Mouse (Mus musculus) brown adipose tissue, adult 24 weeks (tissue): Measurements from ENCODE around the gene Wdr47. TPM values are rescaled to one million over a fixed set of nuclear protein-coding genes. Genes with fewer than 3 reads are reported as not detected.
"Not testable (repeated sequence)": the region's sequence is repeated elsewhere in the genome, so short reads cannot be mapped to it uniquely, and the experiment has no call there.

Source experiments
- H3K27ac ChIP-seq: fragments of 200-500 bp; replicated peaks from 2 replicates; pipeline ENCODE4 v1.5.1; 2012; ENCODE audit warnings: low read depth, mild to moderate bottlenecking, low read length
- H3K4me1 ChIP-seq: fragments of 200-500 bp; 2 replicates; pipeline ENCODE4 v1.6.1; 2012; ENCODE audit warnings: low read length, mixed read lengths; ENCODE audit not compliant: control insufficient read depth, insufficient read depth, insufficient read length
- H3K4me3 ChIP-seq: fragments of 200-500 bp; 2 replicates; pipeline ENCODE4 v1.5.1; 2012; ENCODE audit warnings: low read depth, mild to moderate bottlenecking, low read length, moderate library complexity; ENCODE audit not compliant: insufficient read depth
- polyA plus RNA-seq: library from polyadenylated mRNA; stranded (reverse); fragments of >200 nt; gene quantifications from 2 replicates; pipeline ENCODE4 v1.2.4, GENCODE M21; 2012; ENCODE audit not compliant: missing spikeins, insufficient read depth, insufficient read length

The Wdr47 gene
- 4.5 and 5.3 TPM in 2 replicates for polyA plus RNA-seq

DNA sequence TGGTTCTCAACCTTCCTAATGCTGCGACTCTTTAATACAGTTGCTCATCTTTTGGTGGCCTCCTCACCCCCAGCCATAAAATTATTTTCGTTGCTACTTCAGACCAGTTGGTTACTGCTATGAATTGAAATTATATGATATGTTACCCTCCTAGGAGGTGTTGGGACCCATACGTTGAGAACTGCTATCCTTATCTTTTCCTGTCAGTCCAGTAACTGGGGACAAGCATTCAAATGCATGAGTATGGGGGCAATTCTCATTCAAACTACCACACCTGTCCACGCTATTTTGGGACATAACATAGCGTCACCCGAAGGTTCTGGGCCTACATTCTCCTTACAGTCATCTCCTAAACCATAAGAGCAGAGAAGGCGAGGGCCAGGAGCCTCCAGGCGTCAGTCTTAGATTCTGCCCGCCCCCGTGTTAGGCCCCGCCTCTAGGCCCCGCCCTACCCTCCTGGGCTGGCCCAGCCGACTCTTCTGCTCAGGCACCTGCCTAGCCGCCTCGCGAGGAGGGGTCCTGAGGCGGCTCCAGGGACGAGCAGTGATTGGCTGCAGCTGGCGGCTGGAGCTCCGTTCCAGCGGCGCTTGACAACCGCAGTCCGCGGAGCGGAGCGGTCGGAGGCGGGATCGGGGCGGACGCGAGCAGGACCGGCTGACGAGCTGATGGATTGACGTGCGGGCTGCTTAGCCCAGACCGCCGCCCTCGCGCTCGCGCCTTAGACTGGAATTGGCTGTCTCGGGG lies at the start of gene Wdr47:
Gene Wdr47, plus strand, starts transcription at position 494 of the 744 bp plus-strand sequence.
- Histone ChIP-seq H3K4me1 (no peaks in the 10 kb centered on the region), H3K27ac (no peak within 1 kb of the TSS), H3K4me3 (peak within 1 kb of the TSS; percentile 90)

DNA sequence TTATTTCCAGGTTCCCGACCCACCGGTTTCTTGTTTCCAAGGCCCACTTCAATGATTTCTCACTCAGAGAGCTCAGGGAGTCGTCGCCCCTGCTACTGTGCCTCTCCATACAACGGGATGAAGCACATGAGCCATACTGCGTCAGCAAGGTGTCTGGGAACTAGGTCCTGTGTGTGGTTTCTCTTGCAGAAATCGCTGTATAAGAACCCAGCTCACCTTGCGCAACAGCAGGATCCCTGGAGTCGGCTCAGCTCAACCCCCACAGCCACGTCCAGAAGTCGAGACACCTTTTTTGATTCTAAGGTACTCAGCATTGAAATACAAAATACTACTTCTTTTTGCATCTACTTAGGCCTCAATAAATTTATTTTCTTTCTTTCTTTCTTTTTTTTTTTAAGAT lies 48.8 kb upstream of the Wdr47 start:
- Histone ChIP-seq H3K4me1 (no peaks in the 10 kb centered on the region), H3K4me3 (no peak overlapping the region), H3K27ac (no peak overlapping the region)

DNA sequence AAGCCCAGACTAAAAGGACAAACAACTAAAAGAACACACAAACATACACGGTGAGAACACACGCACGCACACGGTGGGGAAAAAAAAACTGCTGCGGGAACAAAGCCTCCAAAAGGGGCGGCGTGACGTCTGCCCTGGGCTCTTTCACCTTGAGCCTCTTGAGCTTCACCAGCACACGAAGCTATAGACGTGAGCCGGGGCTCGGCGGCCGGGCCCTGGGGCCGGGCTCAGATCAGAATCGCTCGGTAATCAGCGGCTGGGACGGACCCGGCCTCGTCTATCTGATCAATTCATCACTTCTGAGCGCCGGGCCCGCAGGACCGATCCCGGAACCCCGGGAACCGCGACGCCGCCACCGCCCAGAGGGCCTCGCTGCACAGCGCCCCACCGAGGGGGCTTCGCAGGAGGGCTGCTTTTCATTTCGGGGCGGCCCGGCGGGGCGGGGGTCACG lies 36.9 kb upstream of the Wdr47 start:
- H3K4me3 ChIP-seq, result peak overlapping the region; percentile 62
- H3K4me1 ChIP-seq, result no peaks in the 10 kb centered on the region
- H3K27ac ChIP-seq, result peak overlapping the region; percentile 24

DNA sequence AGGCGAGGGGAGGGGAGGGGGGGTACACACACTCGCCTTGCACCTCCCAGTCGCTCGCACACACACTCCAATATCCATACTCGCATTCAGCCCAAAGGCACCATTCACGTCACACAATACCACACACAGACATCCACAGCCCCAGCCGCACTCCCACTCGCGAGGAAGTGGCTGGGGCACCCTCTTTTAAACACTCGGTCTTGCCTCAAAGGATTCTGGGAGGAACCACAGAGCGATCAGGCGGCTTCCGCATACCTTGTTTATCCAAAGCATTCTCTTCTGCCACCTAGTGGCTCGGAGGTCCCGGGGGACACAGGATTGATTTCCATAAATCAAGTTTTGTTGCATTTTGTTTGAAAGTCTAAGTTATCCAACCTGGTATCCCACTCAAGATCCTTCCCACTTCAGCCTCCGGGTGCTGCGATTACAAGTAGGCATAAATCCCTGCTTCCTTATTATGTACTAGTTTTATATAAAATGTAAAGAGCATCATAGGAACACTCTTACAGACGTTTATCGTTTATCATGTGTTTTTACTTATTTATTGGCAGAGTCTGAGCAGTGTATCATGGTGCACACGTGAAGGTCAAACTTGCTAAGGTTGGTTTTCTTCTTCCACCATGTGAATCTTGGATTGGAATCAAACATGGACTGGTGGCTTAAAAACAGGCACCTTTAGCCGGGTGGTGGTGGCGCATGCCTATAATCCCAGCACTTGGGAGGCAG lies 36.3 kb upstream of the Wdr47 start:
- Histone ChIP-seq H3K4me3 (peak overlapping the region; percentile 62), H3K4me1 (no peaks in the 10 kb centered on the region), H3K27ac (peak overlapping the region; percentile 24)

DNA sequence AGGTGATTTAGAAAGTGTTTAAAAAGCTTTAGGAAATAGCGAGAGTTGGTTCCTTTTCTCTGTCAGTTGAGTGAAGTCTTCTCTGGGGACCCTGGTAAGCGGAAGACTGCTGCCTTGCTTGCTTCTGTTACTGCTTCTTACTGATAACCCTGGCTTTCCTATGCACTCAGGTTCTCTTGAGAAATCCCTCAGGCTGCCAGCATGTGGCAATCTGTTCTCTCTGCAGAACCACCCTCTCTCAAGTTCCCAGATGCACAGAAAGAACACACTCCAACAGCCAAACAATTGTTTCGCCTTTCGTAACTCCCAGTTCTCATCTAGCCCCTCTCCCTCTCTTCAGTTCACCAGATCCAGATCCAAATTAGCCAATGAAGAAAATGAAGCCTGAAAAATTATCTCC lies 33.2 kb upstream of the Wdr47 start:
- H3K27ac ChIP-seq, result no peak overlapping the region
- no peaks in the 10 kb centered on the region for H3K4me1 ChIP-seq
- H3K4me3 ChIP-seq, result no peak overlapping the region

DNA sequence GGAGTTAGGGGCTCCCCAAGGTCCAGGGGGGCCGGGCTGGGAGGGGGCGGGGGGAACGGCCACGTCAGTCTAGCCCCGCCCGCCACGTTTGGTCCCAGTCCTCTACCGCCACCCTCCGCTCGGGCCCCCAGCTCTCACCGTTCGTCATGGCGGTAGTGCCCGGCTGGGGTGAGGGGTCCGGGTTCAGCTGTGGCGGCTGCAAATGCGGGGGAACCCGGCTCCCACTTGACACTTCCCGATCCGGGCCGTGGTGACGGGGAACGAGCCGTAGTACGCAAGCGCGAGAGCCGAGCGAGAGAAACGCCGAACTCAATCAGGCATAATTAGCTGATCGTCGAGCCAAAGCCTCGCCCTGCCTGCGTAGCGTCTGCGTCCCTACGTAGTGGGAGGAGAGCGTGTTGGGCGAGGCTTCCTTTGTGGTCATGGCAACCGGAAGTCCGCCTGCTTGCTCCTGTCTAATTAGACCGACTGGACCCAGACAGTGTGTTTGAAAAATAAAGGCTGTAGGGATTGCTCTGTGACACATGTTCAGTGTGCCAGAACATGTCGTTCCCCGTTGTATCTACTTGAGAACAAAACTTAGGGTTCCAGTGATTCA lies 28.8 kb upstream of the Wdr47 start, which contains the start of gene Tmem167b:
Gene Tmem167b, minus strand, starts transcription at position 334 of the 598 bp plus-strand sequence.
- H3K27ac ChIP-seq, result peak within 1 kb of the TSS; percentile 97
- peak within 1 kb of the TSS; percentile 93 for H3K4me3 ChIP-seq

DNA sequence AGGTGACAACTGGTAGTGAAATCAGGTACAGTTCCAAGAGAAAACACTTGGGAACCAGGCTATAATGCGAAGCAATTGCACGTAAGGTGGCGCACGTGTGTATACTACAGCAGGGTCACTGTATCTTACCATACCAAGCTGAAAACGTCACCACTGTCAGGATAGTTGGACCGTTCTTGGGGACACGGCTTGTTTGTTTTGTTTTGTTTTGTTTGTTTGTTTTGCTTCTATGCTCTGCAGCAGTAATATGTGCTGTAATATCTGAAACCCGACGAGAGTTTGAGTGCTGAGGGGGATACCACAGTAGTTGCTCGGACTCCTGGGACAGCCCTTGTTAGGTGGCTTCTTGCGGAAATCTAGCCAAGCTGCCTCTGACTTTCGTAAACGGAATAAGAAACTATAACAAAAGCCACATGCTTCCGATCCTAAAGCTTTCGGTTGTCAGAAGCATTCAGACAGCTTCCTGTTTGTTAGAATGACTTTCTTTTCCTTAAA lies 28.3 kb upstream of the Wdr47 start:
- H3K4me3 ChIP-seq, result peak overlapping the region; percentile 56
- H3K4me1 ChIP-seq, result no peaks in the 10 kb centered on the region
- peak overlapping the region; percentile 88 for H3K27ac ChIP-seq

More for the DNA sequence above, 28.8 kb upstream of the Wdr47 start, which contains the start of gene Tmem167b:
- no peaks in the 10 kb centered on the region for H3K4me1 ChIP-seq

DNA sequence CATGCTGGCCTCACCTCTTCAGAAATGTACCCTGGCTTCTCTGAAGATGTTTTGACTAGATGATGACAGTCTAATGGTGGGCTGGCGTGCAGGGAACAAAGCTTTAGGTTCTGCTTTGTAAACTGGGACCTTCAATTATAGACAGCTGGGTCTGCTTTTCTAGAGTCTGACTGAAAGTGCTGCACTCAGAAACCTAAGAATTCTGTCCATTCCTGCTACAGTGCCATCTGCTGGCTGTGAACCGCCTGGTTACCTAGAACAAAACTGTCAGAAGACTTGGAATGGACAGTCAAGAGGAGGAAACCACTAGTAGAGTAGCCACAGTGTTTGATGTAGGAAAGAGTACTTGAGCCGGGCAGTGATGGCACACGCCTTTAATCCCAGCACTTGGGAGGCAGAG lies 27.8 kb upstream of the Wdr47 start:
- peak overlapping the region; percentile 56 for H3K4me3 ChIP-seq
- H3K4me1 ChIP-seq, result no peaks in the 10 kb centered on the region
- peak overlapping the region; percentile 88 for H3K27ac ChIP-seq

DNA sequence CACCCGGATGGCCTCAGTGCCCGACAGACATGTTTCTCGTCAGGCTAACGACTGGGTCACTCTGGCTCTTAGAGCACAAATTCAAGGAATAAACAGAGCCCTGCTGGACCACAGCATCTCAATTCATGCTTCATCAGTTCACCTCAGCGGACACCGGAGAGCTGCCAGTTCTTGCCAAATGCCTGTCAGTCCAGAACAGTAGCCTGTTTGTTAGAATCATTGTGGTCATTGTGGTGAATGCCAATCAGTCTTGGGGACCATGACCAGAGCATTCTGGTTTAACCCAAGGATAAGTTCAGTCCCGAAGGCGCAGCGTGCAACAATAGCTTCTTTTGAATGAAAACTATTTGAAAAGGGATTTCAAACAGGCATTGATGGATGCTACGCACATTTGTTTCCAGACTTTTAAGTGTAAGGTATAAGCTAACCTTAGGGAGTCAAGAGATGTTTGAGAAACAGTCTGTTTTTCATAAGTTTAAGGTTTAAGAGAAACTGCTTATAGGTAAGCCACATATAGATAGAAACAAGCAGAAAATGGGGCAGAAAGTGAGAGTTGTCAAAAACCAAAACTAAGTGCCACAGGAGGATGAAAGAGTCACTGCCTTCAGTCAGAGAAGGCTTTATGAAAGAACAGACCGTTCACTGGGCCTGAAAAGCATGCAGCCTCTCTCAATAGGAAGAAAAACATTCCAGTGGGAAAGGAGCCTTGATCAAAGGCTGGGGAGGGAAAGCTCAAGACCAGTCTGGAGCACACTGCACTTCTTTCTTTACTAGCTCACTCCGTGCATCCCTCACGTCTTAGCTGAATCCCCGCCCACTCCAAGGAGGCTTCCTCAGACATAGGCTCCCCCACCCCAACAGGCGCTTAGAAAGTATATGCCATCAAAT lies 22.8 kb upstream of the Wdr47 start:
- no peak overlapping the region for H3K4me3 ChIP-seq
- H3K27ac ChIP-seq, result no peak overlapping the region
- H3K4me1 ChIP-seq, result no peaks in the 10 kb centered on the region

DNA sequence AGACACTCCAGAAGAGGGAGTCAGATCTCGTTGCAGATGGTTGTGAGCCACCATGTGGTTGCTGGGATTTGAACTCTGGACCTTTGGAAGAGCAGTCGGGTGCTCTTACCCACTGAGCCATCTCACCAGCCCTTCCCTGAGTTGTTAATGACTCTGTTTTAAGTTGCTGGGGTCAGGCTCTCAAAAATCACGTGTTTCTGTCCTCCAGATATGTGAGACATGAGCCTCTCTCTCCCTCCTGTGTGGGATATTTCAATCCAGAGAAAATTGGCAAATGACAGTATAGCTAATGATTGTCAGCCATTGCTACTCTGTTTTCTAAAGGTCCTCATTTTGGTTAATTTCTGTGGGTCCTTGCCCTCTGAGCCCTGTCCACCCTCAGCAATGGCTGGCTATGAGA lies 21.4 kb upstream of the Wdr47 start:
- not testable (repeated sequence) for H3K4me3 ChIP-seq, H3K4me1 ChIP-seq, H3K27ac ChIP-seq

DNA sequence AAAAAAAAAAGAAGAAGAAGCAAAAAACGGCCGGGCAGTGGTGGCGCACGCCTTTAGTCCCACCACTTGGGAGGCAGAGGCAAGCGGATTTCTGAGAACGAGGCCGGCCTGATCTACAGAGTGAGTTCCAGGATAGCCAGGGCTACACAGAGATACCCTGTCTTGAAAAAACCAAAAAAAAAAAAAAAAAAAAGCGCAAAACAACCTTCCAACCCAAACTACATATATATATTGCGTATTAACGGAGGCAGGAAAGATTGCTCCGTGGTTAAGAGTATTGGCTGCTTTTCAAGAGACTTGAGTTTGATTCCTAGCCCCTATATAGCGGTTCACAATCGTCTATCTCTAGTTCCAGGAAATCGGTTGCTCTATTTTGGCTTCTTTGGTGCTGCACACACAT lies 20.3 kb upstream of the Wdr47 start:
- H3K4me3 ChIP-seq, result no peak overlapping the region
- H3K27ac ChIP-seq, result no peak overlapping the region
- H3K4me1 ChIP-seq, result no peaks in the 10 kb centered on the region

DNA sequence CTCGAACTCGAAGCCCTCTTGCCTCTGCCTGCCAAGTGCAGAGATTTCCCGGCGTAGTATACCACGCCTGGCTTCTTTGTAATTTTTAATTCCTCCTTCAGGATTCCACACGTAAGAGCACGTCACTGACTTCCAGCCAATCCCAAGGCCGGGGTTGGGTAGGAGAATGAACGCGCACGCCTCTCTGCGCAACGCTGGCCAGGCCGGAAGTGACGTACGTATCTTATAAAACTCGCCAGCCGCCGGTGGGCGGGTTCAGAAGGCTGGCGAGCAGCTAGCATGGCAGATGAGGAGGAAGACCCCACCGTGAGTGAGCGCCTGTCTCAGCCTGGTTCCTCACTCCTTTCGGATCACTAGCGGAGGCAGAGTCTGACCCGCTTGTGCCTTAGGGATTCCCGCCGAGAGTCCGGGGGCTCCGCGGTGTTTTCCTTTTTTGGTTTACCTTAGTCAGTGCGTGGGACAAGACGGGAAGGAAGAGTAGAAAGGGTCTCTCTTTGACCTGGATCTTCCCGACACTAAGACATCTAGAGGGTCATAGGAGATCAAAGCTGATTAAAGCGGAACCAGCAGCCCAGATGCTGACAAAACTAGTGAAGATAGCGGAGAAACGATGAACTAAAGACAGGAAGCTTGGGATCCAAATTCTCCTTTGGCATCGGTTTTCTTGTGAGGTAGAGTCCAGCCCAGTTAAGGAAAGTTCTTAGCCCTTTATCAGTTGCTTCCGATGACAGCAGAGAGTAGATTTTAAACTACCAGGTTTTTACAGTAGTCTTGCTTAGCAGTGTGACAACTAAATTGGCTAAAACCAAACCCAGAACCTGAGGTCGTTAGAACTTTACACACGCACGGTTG lies 19.4 kb upstream of the Wdr47 start, which contains the start of gene Taf13:
Gene Taf13, plus strand, starts transcription at position 256 of the 852 bp plus-strand sequence.
- peak within 1 kb of the TSS; percentile 80 for H3K27ac ChIP-seq
- H3K4me3 ChIP-seq, result peak within 1 kb of the TSS; percentile 70
- no peaks in the 10 kb centered on the region for H3K4me1 ChIP-seq

DNA sequence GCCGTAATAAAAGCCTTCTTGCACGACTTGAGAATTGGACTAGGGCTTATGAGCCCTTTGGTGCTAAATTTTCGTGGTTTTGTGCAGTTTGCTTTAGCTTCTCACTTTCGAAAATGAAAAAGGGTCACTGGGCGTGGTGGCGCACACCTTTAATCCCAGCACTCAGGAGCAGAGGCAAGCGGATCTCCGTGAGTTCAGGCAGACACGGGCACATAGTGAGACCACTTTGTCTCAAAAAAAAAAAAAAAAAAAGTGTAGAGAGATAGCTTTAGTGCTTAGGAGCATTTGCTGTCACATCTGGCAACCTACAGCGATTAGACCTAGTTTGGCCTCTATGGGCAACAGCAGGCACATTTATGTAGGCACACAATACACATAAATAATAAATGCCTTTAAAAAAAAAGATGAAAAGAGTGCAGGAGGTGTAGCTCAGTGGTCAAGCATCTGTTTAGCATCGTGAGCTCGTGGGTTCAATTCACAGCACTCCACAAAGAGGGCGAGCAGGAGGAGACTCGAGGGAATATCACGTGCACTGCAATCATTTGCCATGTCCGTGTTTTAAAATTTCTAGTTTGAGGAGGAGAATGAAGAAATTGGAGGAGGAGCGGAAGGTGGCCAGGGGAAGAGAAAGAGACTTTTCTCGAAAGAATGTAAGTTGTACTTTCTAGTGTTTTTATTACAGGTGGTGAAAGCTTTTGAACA lies 18.6 kb upstream of the Wdr47 start:
- Histone ChIP-seq H3K27ac (no peak overlapping the region), H3K4me1 (no peaks in the 10 kb centered on the region), H3K4me3 (peak overlapping the region; percentile 70)
